ENCODE assay signal across 12 mouse cellular contexts in the genomic region with DNA sequence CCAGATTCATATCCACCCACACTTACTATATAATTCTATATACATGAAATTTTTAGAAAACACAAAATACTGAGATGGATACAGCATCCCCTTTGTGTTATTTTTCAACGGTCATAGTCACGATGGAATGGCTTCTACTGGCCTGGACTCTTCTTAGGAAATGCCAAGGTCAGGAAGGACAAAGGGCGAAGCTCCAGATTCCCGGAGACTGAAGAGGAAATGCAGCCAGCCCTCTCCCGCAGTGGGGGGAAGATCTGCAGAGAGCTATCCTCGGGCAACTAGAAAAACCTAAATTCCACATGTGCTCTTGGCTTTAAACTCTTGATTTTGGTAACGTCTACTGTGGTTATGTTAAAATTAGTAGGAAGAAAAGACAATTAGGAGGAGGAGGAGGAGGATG. TPM values are rescaled to one million over a fixed set of nuclear protein-coding genes. Genes with fewer than 3 reads are reported as not detected.
"Had no signal": no experiment of that assay in that cellular context is flagged by ENCODE, and none has a peak within 500 bp of the region (broad histone marks: within the 10 kb centered on the region; RNA-seq: fewer than 3 reads in every experiment).

No protein-coding gene starts in this region.

- H3K4me3 ChIP-seq: liver, embryonic 15.5 days; myocyte; neural tube, embryonic 15.5 days had no signal

- H3K27me3 ChIP-seq: liver, embryonic 15.5 days; neural tube, embryonic 15.5 days had no signal

- DNase-seq: lung, adult 2 months; lung, postnatal 36 days; midbrain, embryonic 14.5 days; right cerebral cortex, adult 18-20 months; right cerebral cortex, postnatal 25 days; thymus, adult 18-20 months; thymus, postnatal 14 days had no signal

- H3K27ac ChIP-seq: kidney, postnatal 0 days; liver, embryonic 15.5 days; neural tube, embryonic 15.5 days had no signal

- H3K36me3 ChIP-seq: liver, embryonic 15.5 days; neural tube, embryonic 15.5 days had no signal

- H3K9me3 ChIP-seq: liver, embryonic 15.5 days; neural tube, embryonic 15.5 days had no signal

- H3K9ac ChIP-seq: liver, embryonic 15.5 days; neural tube, embryonic 15.5 days had no signal

RNA-seq across cellular contexts. Expression of gene Cdkl4, which starts 2.6 kb away (rescaled TPM):
- polyA plus RNA-seq: small intestine, adult 2 months had no signal
